Mouse (Mus musculus) T-helper 17 cell (primary cell): ENCODE data around the gene Grxcr1.

Experiments used
- in situ Hi-C, 2 experiments: fragments of 300-600 bp; cut with MboI, MseI; formaldehyde crosslinking; loops; 1 replicate in 1 of 2; 2 replicates in 1 of 2; pipeline ENCODE4 v1.15.1; 2025; ENCODE audit warnings: high pct_unique_total_duplicates in 2 of 2

The Grxcr1 gene

GRCm38 (mm10) chr5:68031744-68032143 is at the start of gene Grxcr1:
Grxcr1 (plus strand) TSS chr5:68031835.
- in situ Hi-C loops = no loop called here

DNA sequence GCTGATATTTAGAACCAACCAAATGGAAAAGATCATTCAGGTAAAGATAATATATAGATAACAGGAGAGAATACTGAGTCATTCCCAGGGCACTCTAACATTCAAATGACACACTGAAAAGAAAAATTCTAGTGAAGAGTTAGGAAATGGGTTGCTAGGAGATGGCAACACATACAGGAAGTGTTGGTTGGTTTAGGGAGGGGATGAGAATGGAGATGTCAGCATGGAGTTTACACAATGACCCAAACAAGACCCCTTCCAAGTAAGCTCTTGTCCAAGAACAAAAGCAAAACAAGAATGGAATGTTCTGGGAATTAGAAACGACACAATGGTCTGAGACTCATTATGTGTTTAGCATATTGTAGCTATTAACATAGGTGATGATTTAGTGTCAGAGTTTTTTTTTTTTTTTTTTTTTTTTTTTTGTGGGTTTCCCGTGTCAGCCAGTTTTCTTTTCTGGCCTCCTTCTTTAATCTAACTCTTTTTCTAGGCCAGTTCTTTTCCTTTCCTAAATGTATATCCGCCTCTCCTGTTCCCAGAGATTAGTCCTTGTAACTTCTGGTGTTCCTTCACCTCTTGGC is 49.6 kb upstream of the Grxcr1 start:
- in situ Hi-C loops = no loop called here

- in situ Hi-C loops = no loop called here
Measured at GRCm38 (mm10) chr5:67990426-67990825, 41.2 kb upstream of the Grxcr1 start.

GRCm38 (mm10) chr5:68002611-68003010 is 29.0 kb upstream of the Grxcr1 start:
- in situ Hi-C loops = loop anchor here in 1 of 2 experiments (25.0 kb wide), 1 partner anchor 465 kb away; no protein-coding TSS in a partner anchor

DNA sequence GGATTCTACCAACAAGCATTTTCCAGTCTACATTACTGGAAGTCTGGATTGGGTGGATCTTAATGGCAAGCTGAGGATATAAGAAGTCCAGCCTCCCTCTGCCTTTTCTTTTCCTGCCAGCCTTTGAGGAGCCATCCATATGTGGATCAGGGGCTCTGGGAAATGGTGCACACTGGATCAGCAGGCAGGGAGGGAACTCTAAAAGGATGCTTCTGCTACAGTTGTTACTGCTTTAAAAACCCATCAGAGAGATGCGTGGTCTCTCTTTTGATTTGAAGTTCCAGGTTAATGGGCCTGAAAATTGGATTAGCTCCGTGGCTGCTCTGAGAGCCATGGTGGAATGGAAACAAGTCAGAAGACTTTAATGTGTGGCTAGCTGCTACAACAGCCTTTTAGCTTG is 27.7 kb upstream of the Grxcr1 start:
- in situ Hi-C loops = loop anchor here in 1 of 2 experiments (25.0 kb wide), 1 partner anchor 467 kb away; no protein-coding TSS in a partner anchor

- in situ Hi-C loops = loop anchor here in 1 of 2 experiments (25.0 kb wide), 1 partner anchor 467 kb away; no protein-coding TSS in a partner anchor
Measured at GRCm38 (mm10) chr5:68004419-68004818, 27.2 kb upstream of the Grxcr1 start.

DNA sequence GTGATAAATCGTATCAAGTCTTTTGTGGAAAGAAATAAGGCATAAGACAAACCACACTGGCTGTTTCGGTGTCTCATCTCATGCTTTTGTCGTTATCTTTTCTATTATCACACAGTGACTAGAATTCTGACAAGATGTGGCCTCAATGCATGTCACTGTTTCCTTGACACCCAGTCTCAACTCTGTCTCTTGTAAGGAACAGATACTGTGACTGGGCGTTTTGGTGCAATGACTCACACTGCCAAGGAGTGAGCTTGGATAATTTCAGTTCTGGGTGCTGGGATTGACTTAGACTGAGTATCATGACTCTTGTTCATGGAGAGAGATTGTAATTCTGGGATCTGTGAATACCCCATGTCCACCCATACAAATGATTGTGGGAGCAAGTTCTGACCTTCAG is 24.6 kb upstream of the Grxcr1 start:
- in situ Hi-C loops = loop anchor here (5.0 to 25.0 kb wide), 2 partner anchors 470 to 475 kb away; no protein-coding TSS in a partner anchor

DNA sequence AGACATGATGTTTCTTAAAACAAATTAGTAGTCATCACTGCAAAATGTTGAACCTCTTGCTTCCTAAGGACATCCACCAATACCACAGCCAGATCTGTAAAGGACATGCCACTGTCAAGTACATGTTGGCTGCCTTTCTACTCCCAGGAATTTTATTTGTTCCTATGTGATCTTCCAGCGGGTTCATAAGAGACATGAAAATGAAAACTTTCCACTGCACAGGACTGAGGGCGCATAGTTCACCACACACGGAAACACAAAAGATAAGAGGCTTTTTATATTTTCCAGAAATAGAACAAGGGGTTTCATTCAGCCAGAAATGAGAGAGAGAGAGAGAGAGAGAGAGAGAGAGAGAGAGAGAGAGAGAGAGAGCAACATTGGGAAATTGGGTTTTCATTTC is 20.1 kb upstream of the Grxcr1 start:
- in situ Hi-C loops = loop anchor here (5.0 to 25.0 kb wide), 2 partner anchors 259 to 474 kb away; no protein-coding TSS in a partner anchor

DNA sequence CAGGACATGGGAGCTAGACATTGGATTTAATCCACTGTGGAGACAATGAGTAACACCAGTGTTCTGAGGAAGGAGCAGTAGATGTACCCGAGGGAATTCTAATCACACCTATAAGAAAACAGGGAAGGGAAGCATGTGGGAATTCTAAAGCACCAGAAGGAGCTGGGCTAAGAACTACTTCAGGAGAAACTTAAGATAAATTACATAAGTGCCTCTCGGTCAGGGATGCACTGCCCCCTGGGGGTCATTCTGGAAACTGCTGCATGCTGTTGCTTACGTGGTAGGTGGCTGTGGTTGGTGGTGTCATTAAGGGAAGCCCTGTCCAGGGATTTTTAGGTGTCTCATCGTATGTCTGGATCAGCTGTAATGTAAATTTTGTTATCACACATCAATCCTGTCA is 19.0 kb upstream of the Grxcr1 start:
- in situ Hi-C loops = loop anchor here (5.0 to 25.0 kb wide), 2 partner anchors 260 to 475 kb away; no protein-coding TSS in a partner anchor

- in situ Hi-C loops = loop anchor here in 1 of 2 experiments (25.0 kb wide), 1 partner anchor 484 kb away; no protein-coding TSS in a partner anchor
Measured at GRCm38 (mm10) chr5:68020870-68021269, 10.8 kb upstream of the Grxcr1 start.

DNA sequence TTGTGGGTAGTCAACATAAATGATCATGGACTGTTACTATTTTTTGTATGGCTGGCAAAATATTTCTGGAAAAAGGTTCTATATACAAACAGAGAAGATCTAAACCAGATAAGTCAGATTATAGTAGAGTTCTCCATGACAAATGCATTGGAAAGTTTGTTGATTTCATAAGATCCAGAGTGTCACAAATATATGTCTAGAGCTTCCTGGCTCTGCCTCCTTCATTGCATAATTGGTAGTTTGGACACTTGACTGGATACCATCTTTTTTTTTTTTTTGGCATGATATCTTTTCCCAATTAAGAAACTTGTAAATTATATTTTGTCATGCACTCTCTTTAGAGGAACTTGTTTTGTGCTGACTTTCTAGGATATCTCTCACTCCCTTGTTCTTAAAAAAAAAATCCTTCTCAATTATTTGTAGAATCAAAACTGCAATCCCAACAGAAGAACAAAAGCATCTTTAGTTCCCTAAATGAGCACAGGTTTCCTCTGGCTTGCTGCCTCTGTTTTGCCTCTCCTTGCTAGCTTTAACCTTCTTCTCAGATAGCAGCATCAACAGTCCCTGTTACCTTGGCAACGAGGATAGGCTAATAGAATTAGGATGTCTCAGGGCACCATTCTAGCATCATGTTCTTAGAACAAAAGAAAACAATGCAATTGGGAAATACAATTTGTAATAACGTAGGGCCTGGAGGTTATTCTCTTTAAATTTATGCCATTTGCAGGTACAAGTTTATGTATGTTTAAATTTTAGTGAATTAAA is 4.8 kb upstream of the Grxcr1 start:
- in situ Hi-C loops = no loop called here

DNA sequence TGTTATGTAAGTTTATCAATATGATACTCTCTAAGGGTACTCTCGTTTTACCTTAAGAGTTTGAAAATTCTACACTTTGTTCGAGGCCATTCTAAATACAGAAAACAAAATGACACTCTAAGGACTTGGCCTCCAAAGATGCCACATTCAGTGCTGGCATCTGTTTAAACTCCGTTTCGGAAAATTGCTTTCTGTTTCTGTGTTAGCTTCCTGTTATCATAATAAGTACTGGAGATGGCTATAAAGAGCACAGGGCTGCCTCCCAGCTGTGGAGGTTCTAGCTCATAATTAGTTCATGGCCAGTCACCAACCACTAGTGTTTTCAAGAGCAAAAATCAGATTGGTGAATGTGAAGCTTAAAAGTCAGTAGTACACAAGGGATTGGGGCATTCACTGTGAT is 4.2 kb upstream of the Grxcr1 start:
- in situ Hi-C loops = no loop called here

- in situ Hi-C loops = no loop called here
Measured at GRCm38 (mm10) chr5:68033345-68033744, 1.7 kb downstream of the Grxcr1 start.

- in situ Hi-C loops = no loop called here
Measured at GRCm38 (mm10) chr5:68039077-68039476, 7.4 kb downstream of the Grxcr1 start.

DNA sequence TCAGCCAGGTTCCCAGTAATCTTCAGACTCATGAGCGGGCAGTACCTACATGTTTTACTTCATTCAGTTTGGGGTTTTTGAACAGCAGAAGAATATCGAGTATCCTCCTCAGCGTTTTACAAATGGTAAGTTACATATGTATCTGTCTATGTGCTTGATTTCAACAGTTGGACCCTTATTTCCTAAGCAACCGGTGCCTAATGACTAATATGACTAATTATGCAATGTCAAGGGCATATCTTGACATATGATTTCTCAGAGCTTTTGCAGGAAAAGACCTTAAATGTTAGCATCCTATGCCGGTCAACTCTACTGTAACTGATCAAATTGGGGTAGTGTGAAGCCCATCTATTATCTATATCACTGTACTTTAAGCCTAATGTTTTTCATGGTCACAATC is 11.7 kb downstream of the Grxcr1 start:
- in situ Hi-C loops = no loop called here

DNA sequence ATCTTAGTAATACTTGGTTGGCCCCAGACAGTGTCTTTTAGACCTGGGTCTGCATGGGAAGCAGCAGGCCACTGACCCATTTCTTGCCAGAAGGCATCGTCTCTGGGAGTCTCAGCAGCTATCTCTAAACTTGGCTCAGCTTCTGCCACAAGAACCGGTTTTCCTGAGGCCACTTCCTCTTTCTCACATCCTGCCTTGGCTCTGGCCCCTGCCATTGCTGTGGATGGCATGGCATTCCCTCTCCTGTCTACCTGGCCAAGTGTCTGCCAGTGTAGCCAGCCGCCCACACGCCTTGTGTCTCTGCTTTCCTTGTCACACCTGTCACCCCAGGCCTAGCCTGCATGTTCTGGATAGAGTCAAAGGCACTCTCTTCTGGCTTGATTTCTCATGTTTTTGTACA is 17.1 kb downstream of the Grxcr1 start:
- in situ Hi-C loops = no loop called here

- in situ Hi-C loops = no loop called here
Measured at GRCm38 (mm10) chr5:68049536-68049935, 17.9 kb downstream of the Grxcr1 start.

GRCm38 (mm10) chr5:68051101-68051500 is 19.5 kb downstream of the Grxcr1 start:
- in situ Hi-C loops = no loop called here

GRCm38 (mm10) chr5:68057574-68057973 is 25.9 kb downstream of the Grxcr1 start:
- in situ Hi-C loops = no loop called here

DNA sequence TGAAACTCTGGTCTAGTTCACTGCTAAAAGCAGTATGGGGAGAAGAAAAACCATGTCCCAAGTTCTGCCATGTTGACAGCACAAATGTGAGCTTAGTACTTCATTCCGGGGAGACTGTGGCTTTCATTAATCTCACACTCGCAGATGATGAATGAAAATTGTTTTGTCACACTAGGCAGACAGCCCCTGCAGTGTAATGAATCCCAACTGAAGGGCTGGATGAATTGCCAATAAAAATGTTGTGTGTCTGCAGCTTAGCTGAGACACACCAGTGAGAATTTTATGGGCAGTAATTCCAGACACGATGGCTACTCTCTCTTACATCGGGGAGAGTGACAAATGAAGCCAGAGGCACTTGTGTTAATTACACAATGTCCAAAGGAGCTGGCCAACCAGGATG is 37.1 kb downstream of the Grxcr1 start:
- in situ Hi-C loops = no loop called here

DNA sequence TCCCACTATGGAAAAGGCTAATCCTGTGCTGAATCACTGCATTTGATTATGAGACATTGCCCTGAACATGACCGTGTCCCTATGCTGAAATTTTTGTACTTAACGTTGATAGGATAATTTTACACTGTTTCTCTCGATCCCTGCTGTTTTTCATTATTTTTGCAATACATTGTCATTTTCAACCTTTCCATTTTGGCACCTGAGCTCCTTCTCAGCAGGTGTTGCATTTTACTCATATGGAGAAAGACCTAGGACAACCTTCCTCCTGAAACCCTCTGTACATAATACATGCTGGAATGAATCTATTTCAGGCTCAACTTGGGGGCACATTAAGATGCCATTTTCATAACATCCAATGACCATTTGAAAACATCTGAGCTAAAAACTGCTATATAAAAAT is 38.7 kb downstream of the Grxcr1 start:
- in situ Hi-C loops = no loop called here

- in situ Hi-C loops = no loop called here
Measured at GRCm38 (mm10) chr5:68071857-68072256, 40.2 kb downstream of the Grxcr1 start.
